Mouse (Mus musculus) kidney, postnatal 4 days (tissue): Measurements from ENCODE around the gene Tle3.

Experiments used
- DNase-seq, 2 experiments: peaks; one replicate each; pipeline ENCODE4 v3.0.0; 2021; ENCODE audit warnings: mixed read lengths in 2 of 2

Tle3 gene

GRCm38 (mm10) chr9:61377706-61378479 lies 5.7 kb downstream of the Tle3 start:
- peak in 1 of 2 experiments; percentile 57 for DNase-seq

- peak in 1 of 2 experiments; percentile 53 for DNase-seq
Observed at GRCm38 (mm10) chr9:61378516-61378915, 6.3 kb downstream of the Tle3 start.

GRCm38 (mm10) chr9:61379016-61379634 lies 7.0 kb downstream of the Tle3 start:
- peak in 1 of 2 experiments; percentile 41 for DNase-seq

- DNase-seq: peak in 1 of 2 experiments; percentile 50
Observed at GRCm38 (mm10) chr9:61380258-61381062, 8.3 kb downstream of the Tle3 start.

- DNase-seq: no peak
Observed at GRCm38 (mm10) chr9:61381063-61381408, 8.9 kb downstream of the Tle3 start.

GRCm38 (mm10) chr9:61381445-61381844 lies 9.3 kb downstream of the Tle3 start:
- no peak for DNase-seq

GRCm38 (mm10) chr9:61382595-61383186 lies 10.5 kb downstream of the Tle3 start:
- no peak for DNase-seq

GRCm38 (mm10) chr9:61384101-61384500 lies 11.9 kb downstream of the Tle3 start:
- no peak for DNase-seq

GRCm38 (mm10) chr9:61384646-61385443 lies 12.7 kb downstream of the Tle3 start:
- DNase-seq: no peak

GRCm38 (mm10) chr9:61385753-61386152 lies 13.6 kb downstream of the Tle3 start:
- no peak for DNase-seq

- DNase-seq: no peak
Observed at GRCm38 (mm10) chr9:61386314-61386713, 14.1 kb downstream of the Tle3 start.

GRCm38 (mm10) chr9:61387797-61388196 lies 15.6 kb downstream of the Tle3 start:
- no peak for DNase-seq

- no peak for DNase-seq
Observed at GRCm38 (mm10) chr9:61388214-61388613, 16.0 kb downstream of the Tle3 start.

- DNase-seq: peak; percentile 43 to 54
Observed at GRCm38 (mm10) chr9:61388689-61389403, 16.7 kb downstream of the Tle3 start.

- no peak for DNase-seq
Observed at GRCm38 (mm10) chr9:61389404-61389701, 17.2 kb downstream of the Tle3 start.

GRCm38 (mm10) chr9:61391570-61392337 lies 19.6 kb downstream of the Tle3 start:
- DNase-seq: no peak

GRCm38 (mm10) chr9:61392338-61392620 lies 20.1 kb downstream of the Tle3 start:
- no peak for DNase-seq

GRCm38 (mm10) chr9:61393161-61393560 lies 21.0 kb downstream of the Tle3 start:
- DNase-seq: no peak

- no peak for DNase-seq
Observed at GRCm38 (mm10) chr9:61393847-61394246, 21.7 kb downstream of the Tle3 start.

- DNase-seq: no peak
Observed at GRCm38 (mm10) chr9:61395071-61395470, 22.9 kb downstream of the Tle3 start.

- peak; percentile 63 to 73 for DNase-seq
Observed at GRCm38 (mm10) chr9:61396474-61396873, 24.3 kb downstream of the Tle3 start.
